Comparison of ENCODE assay signal across 8 mouse cellular contexts in the genomic region with DNA sequence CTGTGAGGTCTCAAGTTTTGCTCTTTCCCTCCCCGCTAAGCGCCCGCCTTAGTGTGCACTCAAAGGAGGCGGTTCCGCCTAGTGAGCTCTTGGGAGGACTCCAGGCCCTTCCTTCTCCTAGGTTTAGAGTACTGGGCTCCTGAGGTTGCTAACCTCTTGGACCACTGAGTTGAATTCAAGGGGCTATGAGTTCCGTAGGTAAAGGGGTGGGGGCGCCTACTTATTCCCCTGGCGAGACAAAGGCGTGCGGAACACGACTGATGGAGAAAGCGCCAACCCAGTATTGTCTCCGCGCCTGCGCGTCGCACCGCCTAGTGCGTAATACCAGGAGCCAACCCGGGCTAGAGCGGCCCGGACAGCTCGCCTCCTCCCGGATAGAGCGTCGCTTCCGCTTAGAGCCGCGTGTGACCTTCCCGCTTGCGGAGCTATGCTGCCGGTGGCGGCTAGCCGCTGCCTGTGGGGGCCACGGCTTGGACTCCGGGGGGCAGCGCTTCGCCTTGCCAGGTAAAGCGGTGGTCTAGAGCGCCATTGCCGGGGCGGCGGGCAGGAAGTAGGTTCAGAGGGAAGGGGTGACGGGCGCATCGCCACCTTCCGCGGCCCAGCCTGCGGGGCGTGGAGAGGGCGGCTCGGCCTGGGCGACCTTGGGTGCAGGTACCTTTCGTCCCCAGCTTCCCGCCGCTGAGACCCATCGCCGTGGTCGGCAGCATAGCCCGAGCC. TPM values are rescaled to one million over a fixed set of nuclear protein-coding genes. Genes with fewer than 3 reads are reported as not detected.
DNase-seq lines count a peak whose midpoint lies in the region; ATAC-seq lines count a peak whose summit lies in the region.

Mrpl12 (plus strand) TSS at position 349 of the 717 bp plus-strand sequence.

- H3K4me1 ChIP-seq in hindbrain, embryonic 15.5 days (replicated peaks), result peaks cover 21% of the 10 kb centered on the region

- peak; percentile 95 for ATAC-seq in hindbrain, embryonic 15.5 days (ENCODE audit: low FRiP score, low read depth)

- H3K27ac ChIP-seq in hindbrain, embryonic 15.5 days (replicated peaks), result peak within 1 kb of the TSS; percentile 87

- peak; percentile 96 for DNase-seq in R1 (ENCODE audit: low read depth, low spot score)
- DNase-seq in cerebellum, postnatal 25 days, result peak; percentile 93 to 94
- DNase-seq in frontal cortex, postnatal 36 days (ENCODE audit: low spot score in 2 of 2), result peak; percentile 92 to 93
- peak; percentile 73 for DNase-seq in left cerebral cortex, adult 11 months (ENCODE audit: low spot score)
- peak; percentile 90 to 92 for DNase-seq in lung, postnatal 4 days
- peak; percentile 92 for DNase-seq in retina, postnatal 7 days (ENCODE audit: low read depth, low spot score)
- peak; percentile 78 for DNase-seq in urinary bladder, adult 2 months (ENCODE audit: low spot score)

- no peaks in the 10 kb centered on the region for H3K9me3 ChIP-seq in hindbrain, embryonic 15.5 days

- peaks cover 51% of the 10 kb centered on the region for H3K36me3 ChIP-seq in hindbrain, embryonic 15.5 days

- H3K27me3 ChIP-seq in hindbrain, embryonic 15.5 days, result no peaks in the 10 kb centered on the region

- peak within 1 kb of the TSS; percentile 87 for H3K4me2 ChIP-seq in hindbrain, embryonic 15.5 days

- H3K9ac ChIP-seq in hindbrain, embryonic 15.5 days, result peak within 1 kb of the TSS; percentile 76

- under 1% methylated on average over 60 of the region's 60 CpGs for WGBS in hindbrain, embryonic 15.5 days

- peak within 1 kb of the TSS; percentile 66 for H3K4me3 ChIP-seq in hindbrain, embryonic 15.5 days

RNA-seq across cellular contexts. Expression of gene Mrpl12, which starts in this region (rescaled TPM):
- polyA plus RNA-seq in hindbrain, embryonic 15.5 days (2015; fragmentation: Nextera tagmentation; extraction: Ambion mirVana), result 122 and 125 TPM in 2 replicates
- 62.4 and 72.4 TPM in 2 replicates for polyA plus RNA-seq in urinary bladder, adult 2 months (2012; rRNA removed)

Comparison
In these comparisons a context has a peak if more than half of its experiments do, and no peak if none do; other contexts are left out.
1. Peak in every context shown above with its lines: DNase-seq, ATAC-seq, H3K4me3 ChIP-seq and H3K27ac ChIP-seq.